Mouse (Mus musculus) mammary gland, adult 2 months (tissue): ENCODE data around the gene Gm37419. TPM values are rescaled to one million over a fixed set of nuclear protein-coding genes. Genes with fewer than 3 reads are reported as not detected.

Source experiments
- polyA plus RNA-seq: library from polyadenylated mRNA; depleted of rRNA; stranded (reverse); fragments of >200 nt; gene quantifications from 2 replicates; pipeline ENCODE4 v1.2.3, GENCODE M21; 2012; ENCODE audit warnings: low replicate concordance; rRNA removed

Gene Gm37419
- polyA plus RNA-seq = not detected in 2 replicates

DNA sequence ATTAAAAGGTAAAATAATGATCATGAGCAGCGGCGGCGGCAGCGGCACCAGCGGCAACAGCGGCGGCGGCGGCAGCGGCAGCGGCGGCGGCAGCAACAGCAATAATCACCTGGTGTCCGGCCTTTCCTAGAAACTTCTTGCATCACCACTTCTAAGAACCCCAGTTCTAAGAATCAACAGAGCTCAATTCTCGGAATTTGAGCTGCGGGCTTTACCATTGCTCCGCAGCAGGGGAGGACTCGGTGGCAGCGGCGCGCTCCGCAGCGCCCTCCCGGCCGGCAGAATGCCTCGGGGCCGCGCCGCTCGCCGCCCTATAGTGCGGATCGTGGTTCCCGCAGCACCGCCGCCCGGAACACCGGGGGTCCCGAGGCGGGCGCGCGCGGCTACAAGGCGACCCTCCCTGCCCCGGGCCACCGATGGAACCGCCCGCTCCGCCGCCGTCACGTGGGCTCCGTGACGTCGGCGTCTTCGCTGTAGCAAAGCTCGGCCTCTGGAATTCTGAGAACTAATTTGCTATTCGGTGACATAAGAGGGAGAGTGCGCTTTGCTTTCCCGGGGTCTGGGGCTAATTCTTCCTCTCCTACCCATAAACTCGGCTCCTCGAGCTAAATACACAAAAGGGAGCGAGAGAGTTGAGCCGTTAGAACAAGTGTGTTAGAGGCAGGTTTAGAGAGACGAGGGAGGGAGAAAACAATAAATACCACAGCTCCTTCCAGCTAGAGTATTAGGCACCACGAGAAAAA lies at the start of gene Gm37419, which contains the start of gene Bcl6:
Gene Gm37419, plus strand, starts transcription at position 17 of the 743 bp plus-strand sequence.
Gene Bcl6, minus strand, starts transcription at position 387 of the 743 bp plus-strand sequence.

Other genes with a start within 250 kb of the Gm37419 start
- gene Sst, start 97.5 kb upstream of the Gm37419 start, polyA plus RNA-seq = 0.27 TPM in 1 of 2 replicates, not detected in the other
- gene Rtp2, start 56.1 kb upstream of the Gm37419 start, polyA plus RNA-seq = not detected in 2 replicates
- gene Bcl6, start 370 bp downstream of the Gm37419 start, polyA plus RNA-seq = 33.9 and 34.2 TPM in 2 replicates